Mouse (Mus musculus): ENCODE results near the gene Car10.

GRCm38 (mm10) chr11:93603575-93603974 is 505.7 kb downstream of the Car10 start:
- no peak for TF ChIP-seq CTCF (conservative IDR thresholded peaks at IDR 0.05; ENCODE audit: insufficient read depth, insufficient read length, low read depth, low read length)
- no peak for TF ChIP-seq POLR2A (IDR thresholded peaks at IDR 0.05; ENCODE audit: low read depth, low read length)
